Mouse (Mus musculus) ES-Bruce4 (cell line): Measurements from ENCODE around the gene Cyb561d1.

ENCODE experiments used
- CTCF ChIP-seq: IDR thresholded peaks from one replicate; pipeline ENCODE4 v1.8.1; 2011; ENCODE audit warnings: low read depth, low read length
- POLR2A ChIP-seq: IDR thresholded peaks from one replicate; pipeline ENCODE4 v1.8.1; 2011; ENCODE audit warnings: low read length; ENCODE audit not compliant: insufficient read depth

DNA sequence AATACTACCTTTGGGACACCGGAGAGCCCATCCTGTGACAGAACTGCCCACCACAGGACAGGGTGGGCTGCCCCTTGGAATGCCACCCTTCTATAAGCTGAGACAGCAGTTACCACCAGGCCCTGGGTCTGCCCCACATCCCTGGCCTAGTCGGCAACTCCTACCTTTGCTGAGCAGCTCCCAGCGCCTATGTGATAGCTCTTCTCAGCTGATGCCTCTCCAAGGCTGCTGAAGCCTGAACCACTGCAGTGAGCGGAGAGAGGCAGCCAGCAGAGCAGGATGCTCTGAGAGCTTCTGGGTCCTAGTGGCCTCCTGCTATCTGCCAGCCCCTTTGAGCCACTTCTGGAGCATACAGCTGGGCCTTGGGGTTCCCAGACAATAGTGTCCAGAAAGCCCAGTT is 46.4 kb downstream of the Cyb561d1 start, which contains the start of gene Gpr61:
- TF ChIP-seq CTCF (no peak), POLR2A (no peak)
